Mouse (Mus musculus) thymus, adult 2 months (tissue): ENCODE measurements at regions not wholly inside any gene's neighbourhood (a gene's known extent, or its start where the extent isn't known, plus 50 kb on each side); places are given as distances from the start of the nearest gene placed in this dataset.

ENCODE experiments used
- CTCF ChIP-seq: fragments of 200-500 bp; IDR thresholded peaks from 2 replicates; pipeline ENCODE4 v1.5.1; 2012; ENCODE audit warnings: mild to moderate bottlenecking, control low read depth, low read length, moderate library complexity, borderline replicate concordance; ENCODE audit not compliant: control insufficient read depth, poor library complexity, insufficient read depth; ENCODE audit errors: extremely low read depth
- POLR2A ChIP-seq: fragments of 200-500 bp; IDR thresholded peaks from 2 replicates; pipeline ENCODE4 v1.6.1; 2012; ENCODE audit warnings: mild to moderate bottlenecking, low read length, control low read depth, moderate library complexity; ENCODE audit not compliant: control insufficient read depth, poor library complexity, insufficient read depth; ENCODE audit errors: extremely low read depth

- no peak for TF ChIP-seq POLR2A
- no peak for TF ChIP-seq CTCF
Measured at GRCm38 (mm10) chr8:126646604-126647311, 53.0 kb upstream of the Irf2bp2 start.
